Mouse (Mus musculus): ENCODE measurements around the gene Slc41a2.

- TF ChIP-seq CHD2 (IDR thresholded peaks at IDR 0.05; ENCODE audit: low read length) = no peak
- TF ChIP-seq CTCF (conservative IDR thresholded peaks at IDR 0.05 in 1 of 2, IDR thresholded peaks at IDR 0.05 in 1 of 2; ENCODE audit: low read depth in 2 of 2, low read length in 2 of 2) = no peak
- no peak for TF ChIP-seq ZKSCAN1 (IDR thresholded peaks at IDR 0.05; ENCODE audit: borderline replicate concordance, low read depth, low read length)
- TF ChIP-seq JUND (conservative IDR thresholded peaks at IDR 0.05; ENCODE audit: low read depth, low read length) = no peak
- no peak for TF ChIP-seq PAX5 (IDR thresholded peaks at IDR 0.05; ENCODE audit: low read length)
- TF ChIP-seq CHD1 (IDR thresholded peaks at IDR 0.05; ENCODE audit: low read depth, low read length) = no peak
- TF ChIP-seq UBTF (IDR thresholded peaks at IDR 0.05; ENCODE audit: low read depth, low read length) = no peak
- no peak for TF ChIP-seq GABPA (IDR thresholded peaks at IDR 0.05; ENCODE audit: insufficient replicate concordance, low read depth, low read length)
- TF ChIP-seq EP300 (IDR thresholded peaks at IDR 0.05; ENCODE audit: low read length) = no peak
- no peak for TF ChIP-seq USF2 (conservative IDR thresholded peaks at IDR 0.05; ENCODE audit: low read depth, low read length)
- no peak for TF ChIP-seq POLR2A (IDR thresholded peaks at IDR 0.05; ENCODE audit: low read depth, low read length)
Measured at GRCm38 (mm10) chr10:83181831-83182572, 155.7 kb downstream of the Slc41a2 start.

Data from CH12.LX (cell line).